Mouse (Mus musculus): Measurements from ENCODE around the gene Cbr3. TPM values are rescaled to one million over a fixed set of nuclear protein-coding genes. Genes with fewer than 3 reads are reported as not detected.
"Not testable (repeated sequence)": the region's sequence is repeated elsewhere in the genome, so short reads cannot be mapped to it uniquely, and the experiment has no call there.

Gene Cbr3
- total RNA-seq (2021) = 8.3 and 9.8 TPM in 2 replicates
- long read RNA-seq, experiment 1, transcript Cbr3-201 (3 exons, 1,170 nt) = major isoform, 12 of 12 reads
- long read RNA-seq, experiment 1, partial matches to known transcripts = 0 of 12 reads
- long read RNA-seq, experiment 1, other reads (novel, unspliced or antisense) = 0 of 12 reads
- long read RNA-seq, experiment 2, transcript Cbr3-201 (3 exons, 1,170 nt) = major isoform, 11 of 11 reads
- long read RNA-seq, experiment 2, partial matches to known transcripts = 0 of 11 reads
- long read RNA-seq, experiment 2, other reads (novel, unspliced or antisense) = 0 of 11 reads

DNA sequence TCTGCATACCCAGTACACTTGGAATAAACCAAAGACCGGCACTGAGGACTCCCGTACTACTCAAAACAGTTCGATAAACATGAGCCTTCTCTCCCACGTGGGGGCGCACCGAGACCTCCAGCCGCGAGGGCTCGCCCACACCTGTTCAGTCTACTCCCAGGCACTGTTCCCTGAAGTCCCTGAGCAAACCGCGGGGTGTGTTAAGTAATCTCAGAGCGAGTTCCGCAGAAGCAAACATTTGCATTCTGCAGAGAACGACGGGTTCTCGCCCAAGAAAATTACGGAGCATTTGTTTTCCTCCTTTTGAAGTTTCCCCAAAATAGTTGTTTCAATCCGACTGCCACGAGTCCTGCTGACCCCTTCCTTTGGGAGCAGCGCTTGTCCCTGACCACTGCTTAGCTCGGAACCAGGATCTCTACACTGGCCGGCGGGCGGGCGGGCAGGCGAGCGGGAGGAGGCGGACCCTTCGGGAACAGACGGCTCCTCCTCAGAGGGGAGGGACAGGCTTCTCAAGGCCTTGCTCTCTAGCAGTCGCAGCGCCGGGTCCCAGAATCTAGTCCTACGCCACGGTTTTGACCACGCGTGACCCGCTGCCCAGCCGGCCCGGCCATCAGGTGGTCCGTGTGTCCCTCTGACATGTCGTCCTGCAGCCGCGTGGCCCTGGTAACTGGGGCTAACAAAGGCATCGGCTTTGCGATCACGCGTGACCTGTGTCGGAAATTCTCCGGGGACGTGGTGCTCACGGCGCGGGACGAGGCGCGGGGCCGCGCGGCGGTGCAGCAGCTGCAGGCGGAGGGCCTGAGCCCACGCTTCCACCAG, at the start of gene Cbr3:
Cbr3 (plus strand) TSS at position 527 of the 819 bp plus-strand sequence.
- DNase-seq = peak; percentile 90

DNA sequence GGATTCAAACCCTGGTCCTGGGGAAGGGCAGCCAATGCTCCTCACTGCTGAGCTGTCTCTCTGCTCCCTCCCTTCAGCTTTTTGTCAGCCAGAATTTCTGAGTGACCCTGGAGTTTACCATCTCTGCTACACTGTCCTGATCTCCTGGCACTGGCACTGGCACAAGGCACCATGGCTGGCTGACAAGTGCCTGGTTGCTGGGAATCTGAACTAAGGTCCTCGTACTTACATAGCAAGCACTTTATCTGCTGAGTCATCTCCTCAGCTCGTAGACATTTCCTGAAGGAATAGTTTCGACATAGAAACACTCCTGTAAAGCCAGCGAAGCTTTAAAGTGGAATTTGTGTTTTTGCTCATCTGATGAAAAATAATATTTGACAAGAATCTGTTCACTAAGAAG, 39.0 kb upstream of the Cbr3 start:
- peak; percentile 48 for DNase-seq

DNA sequence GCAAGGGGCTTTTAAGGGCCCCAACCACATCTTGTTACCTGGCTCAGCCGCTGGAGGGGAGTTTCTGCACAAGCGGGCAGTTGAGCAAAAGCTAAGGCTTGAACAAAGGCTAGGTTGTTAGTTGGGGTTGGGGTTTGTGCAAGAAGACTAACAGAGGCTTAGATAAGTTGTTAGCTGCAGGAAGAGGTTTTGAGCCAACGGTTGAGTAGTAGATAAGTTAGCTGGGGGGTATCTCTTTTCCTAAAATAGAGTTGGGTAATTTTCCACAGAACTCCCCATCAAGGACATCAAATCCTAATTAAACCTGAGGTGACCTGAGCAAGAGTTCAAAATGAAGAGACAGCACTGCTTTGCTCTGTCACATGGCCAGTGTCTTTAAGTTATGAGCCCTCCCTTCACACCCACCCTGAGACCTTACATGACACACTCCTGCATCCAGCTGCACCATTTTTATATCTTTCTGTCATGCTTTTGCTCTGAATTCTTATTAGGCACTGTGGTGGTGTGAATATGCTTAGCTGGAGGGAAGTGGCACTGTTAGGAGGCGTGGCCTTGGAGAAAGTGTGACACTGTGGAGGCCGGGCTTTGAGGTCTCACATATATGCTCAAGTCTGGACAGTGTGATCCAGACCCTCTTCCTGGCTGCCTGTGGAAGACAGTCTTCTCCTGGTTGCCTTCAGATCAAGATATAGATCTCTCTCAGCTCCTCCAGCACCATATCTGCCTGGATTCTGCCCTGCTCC, 34.4 kb upstream of the Cbr3 start:
- no peak for DNase-seq

DNA sequence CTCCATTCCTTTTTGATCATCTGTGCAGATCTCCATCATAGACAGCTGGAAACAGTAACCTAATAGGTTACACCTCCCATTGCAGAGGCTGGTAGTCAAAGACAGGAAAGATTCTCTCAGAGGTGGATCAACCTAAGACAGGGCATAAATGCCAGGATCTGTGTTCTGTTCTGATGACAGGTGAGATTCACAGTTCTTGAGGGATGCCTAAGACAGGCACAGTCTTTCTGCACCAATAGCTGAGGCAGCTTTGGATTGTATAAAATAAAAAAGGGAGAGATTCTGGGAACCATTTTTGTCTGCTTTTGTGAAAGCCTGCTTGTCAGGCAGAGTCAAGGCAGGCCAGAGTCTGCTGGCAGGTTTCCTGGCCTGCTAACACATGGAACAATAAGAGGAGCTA, 15.0 kb upstream of the Cbr3 start:
- no peak for DNase-seq

DNA sequence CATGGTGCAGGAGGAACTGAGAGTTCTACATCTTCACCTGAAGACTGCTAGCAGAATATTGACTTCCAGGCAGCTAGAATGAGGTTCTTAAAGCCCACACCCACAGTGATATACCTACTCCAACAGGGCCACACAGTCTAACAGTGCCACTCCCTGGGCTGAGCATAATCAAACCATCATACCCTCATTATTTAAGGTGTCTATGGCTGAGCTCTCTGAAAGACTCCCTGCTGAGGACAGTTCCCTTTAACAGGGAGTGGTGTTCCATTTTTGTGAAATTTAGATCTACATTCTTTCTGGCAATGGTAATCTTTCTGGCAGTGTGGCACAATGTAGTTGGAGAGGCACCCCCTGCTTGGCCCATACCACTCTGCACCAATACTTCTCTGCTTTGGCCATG, 13.5 kb upstream of the Cbr3 start:
- no peak for DNase-seq

DNA sequence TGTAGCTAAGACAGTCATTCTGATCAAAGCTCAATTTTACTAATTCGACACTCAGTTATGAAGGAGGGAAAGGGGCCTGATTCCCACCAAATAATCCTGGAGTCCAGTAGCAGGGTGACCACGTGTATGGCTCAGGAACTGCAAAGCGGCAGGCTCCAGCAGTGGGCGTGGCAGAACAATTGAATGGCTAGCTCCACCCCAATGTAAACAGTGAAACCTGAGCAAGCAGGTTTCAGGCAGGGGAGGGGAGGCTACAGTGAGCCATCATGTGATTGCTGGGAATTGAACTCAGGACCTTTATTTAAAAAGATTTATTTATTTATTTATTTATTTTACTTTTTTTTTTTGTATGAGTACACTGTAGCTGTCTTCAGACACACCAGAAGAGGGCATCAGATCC, 12.5 kb upstream of the Cbr3 start:
- DNase-seq = not testable (repeated sequence)

DNA sequence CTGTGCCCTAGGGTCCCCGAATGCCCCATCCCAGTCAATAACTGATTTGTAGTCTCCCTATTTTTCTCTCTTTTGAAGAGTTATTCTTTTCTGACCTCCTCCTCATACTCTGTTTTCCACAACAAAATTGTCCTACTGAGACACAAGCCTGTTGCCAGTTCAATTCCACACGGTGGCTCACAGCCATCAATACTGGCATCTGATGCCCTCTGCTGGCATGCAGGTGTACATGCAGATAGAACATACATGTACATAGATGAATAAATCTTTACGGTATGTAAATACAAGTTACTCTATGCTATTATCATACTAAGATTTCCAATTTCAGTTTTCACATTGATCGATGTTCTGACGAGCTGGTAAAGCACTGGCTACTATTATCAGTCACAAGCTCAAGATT, 12.0 kb upstream of the Cbr3 start:
- DNase-seq = no peak

DNA sequence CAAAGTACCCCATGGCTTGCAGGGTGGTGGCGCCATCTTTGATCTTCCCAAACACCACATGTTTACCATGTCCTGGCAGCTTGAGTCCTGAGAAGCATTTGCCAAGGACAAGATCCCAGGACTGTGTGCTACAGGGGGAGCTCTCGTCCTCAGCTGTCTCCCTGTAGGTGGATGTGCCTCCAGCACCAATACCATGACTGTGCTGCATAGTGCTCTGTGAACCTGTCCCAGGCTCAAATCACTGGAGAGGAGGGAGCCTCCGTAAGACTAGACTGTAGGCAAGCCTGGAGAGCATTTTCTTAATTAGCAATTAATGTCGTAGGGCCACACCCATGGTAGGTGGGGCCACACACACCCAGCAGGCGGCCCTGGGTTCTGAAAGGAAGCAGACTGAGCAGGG, 6.6 kb upstream of the Cbr3 start:
- DNase-seq = no peak

DNA sequence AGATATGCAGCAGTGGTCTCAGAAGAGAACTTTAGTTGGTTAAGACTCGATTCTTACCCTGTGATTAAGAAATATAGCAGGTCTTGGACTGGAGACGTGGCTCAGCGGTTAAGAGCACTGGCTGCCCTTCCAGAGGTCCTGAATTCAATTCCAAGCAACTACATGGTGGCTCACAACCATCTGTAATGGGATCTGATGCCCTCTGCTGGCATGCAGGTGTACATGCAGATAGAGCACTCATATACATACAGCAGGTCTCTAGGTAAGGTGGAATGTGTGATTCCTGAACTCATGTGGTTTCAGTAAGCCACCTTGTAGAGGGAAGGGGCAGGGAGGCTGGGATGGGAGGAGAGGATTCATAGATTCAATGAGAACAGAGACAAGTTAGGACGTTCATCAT, 4.8 kb upstream of the Cbr3 start:
- DNase-seq = no peak

DNA sequence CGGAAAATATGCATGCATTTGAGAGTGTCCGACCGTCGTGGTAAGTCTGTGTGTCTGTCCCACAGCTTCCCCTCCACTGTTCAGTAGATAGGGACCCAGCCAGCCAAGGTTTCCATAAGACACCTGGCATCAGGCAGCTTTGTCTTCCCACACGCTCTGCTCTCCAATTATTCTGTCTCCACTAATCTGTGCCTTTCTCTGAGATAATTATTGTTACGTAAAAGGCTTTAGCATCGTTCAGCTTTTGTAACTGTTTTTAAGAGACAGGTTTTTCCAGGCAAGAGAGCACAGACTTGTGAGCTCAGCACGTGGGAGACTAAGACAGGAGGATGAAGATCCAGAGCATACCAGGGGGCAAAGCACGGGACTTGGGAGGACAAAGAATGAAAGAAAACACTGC, 3.9 kb upstream of the Cbr3 start:
- no peak for DNase-seq

DNA sequence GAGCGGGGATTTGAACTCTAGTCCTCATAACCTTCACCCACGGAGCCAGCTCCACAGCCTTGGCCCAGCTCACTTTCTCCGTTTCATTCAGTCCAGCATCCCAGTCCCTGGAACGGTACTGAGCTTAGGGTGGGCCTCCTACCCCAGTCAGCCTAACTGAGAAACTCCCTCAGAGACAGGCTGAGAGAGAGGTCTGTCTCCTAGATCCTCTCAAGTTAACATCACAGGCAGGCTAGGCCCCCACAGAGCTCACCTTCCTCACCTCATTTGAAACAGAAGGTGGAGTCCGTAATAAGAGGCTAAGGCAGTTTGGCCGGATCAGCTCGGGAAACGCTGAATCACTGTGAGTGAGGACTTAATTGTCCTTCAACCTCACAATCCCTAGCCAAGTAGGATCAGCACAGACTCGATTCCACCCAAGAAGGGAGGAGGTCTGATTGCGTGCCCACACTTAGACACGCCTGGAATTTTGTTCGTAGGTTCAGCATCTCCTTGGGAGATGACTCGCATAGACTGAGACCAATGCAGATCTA, 793 bp upstream of the Cbr3 start:
- DNase-seq = peak; percentile 31

DNA sequence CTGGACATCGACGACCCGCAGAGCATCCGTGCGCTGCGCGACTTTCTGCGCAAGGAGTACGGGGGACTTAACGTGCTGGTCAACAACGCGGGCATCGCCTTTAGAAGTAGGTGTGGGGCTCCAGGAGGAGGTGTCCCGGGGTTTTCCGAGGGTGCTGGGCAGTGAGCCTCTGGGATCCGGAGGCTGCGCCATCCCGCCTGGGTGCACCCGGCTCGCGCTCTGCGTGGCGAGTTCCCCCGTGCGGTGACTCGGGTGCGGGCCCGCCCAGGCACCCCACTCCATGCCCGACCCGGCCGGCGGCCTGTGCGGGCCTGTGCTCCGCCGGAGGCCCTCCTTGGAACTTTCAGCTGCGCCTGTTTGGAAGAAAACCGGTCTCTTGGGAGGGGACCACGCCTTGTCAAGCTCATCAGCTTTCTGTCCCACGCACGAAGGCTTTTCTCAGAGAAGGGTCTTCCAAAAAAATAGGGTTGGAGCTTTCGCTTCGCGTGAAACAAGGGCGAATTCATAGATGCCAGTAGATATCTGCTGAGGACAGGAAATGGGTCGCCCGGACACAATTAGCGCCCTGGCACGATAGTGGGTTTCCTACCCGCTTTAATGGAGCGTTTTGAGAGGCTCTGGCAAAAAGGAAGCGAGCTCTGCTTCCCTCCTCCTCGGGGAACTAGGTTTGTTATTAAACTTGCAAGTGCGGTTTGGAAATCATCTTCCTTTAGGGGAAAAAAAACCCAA, 657 bp downstream of the Cbr3 start:
- peak; percentile 40 for DNase-seq

DNA sequence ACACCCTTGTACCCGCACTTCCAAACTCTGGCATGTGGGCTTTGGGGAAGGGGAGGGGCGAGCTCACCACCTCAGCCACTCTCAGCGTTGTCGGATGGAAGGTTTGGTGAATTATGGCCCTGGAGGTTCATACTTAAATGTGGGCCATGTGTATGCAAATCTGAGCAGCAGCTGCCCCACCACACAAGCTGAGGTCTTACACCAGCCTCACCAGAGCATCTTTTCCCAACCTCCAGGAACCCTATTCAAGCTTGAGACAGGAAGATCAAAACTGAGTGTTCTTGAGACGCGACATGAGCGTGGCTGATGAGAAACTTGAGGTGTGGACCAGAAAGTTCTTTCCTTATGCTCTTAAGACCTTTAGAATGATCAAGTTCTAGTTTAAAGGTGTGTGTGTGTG, 1.4 kb downstream of the Cbr3 start:
- DNase-seq = no peak

DNA sequence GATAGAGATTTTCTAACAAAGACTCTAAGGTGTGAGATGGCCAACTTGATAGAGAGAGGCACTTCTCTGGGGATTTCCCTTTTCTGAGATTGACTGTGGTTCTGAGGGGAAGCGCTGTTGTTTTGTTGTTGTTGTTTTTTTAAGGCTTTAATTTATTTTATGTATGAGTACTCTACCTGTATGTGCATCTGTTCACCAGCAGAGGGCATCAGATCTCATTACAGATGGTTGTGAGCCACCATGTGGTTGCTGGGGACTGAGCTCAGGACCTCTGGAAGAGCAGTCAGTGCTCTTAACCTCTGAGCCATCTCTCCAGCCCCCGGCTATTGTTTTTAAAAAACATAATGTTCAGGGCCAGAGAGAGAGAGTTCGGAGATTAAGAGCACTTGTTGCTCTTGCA, 2.8 kb downstream of the Cbr3 start:
- not testable (repeated sequence) for DNase-seq

DNA sequence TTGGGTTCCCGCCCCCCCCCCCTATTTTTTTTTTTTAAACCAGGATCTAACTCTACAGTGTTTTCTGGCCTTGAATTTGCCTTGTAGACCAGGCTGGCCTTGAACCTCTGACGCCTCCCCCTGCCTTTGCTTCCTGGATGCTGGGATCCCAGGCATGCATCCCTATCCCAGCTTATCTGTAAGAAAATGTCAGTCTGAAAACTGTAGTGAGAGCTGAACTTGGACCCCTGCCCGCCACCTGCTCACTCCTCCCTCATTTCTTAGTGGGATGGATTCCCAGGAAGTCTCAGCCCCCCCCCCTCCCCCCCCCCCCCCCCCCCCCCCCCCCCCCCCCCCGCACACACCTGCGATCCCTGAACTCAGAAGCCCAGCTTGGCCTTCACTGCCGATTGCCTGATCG, 3.4 kb downstream of the Cbr3 start:
- DNase-seq = no peak

DNA sequence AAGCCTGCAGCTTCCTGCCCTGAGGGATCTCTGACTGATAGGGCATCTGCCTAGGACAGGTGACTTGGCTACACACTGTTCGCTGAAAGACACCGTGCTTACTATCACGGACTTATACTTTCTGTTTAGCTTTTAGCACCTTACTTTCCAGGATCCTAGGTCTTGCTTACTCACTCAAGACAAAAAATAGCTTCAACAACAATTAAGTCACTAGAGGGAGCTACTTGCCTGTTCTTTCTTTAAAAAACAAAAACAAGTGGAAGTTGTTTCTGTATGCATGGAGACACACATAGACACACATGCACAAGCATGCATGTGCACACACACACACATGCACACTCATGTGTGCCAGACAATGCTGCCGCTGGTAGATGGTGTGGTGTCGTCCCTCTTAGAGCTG, 3.9 kb downstream of the Cbr3 start:
- no peak for DNase-seq

DNA sequence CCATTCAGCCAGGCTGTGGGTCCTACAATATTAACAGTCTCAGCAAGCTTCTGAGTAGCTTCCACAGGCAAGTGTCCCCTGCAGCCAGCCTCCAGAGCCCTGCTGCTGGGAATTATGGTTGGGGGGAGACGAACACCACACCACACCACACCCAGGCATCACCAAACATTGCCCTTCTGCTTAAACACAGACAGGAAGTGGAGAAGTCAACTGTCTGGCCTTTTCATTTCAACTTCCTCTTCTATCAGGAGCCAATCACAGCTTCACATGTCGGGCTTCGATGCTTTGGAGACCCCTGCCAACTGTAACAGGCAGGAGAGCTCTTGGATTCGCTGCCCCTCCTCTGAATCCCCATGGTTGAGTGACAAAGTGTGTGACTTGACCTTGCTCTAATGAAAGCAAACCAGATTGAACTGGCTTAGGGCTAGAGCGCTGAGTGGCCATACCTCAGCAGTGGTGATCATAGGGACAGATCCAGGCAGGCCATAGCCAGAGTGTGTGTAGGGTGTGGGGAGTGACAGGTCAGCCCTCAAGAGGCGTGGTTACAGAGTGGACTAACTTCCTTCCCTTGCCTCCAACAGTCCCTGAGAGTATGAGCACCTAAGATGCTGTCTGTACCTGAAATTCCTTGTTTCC, 8.3 kb downstream of the Cbr3 start:
- DNase-seq = no peak

DNA sequence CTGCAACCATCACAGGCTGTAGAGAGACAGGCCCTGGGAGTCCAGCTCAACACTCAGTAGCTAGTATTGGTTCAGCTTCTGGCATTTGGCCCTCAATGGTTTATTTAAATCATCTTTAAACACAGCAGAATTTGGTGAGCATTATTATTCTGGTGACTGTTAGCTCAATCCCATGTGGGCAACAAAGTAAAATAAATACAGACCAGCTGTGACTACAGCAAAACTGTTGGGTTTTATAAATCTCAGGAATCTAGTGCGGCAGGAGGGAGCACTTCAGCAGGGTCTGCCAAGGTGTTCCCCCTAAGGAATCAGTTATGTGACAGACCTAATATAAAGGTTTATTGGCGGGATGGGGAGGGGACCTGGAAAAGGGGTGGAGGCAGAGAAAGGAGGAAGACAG, 9.7 kb downstream of the Cbr3 start:
- no peak for DNase-seq

DNA sequence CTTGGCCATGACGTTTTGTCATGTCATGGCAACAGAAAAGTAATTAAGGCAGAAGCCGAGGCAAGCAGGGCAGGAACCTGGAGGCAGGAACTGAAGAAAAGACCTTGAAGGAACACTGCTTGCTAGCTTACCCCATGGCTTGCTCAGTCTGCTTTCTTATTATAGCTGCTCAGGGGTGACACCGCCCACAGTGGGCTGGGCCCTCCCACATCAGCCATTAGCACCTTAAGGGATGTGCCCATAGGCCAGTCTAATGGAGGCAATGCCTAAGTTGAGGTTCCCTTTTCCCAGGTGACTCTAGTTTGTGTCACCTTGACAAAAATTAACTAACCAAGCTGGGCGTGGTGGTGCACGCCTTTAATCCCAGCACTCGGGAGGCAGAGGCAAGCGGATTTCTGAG, 24.1 kb downstream of the Cbr3 start:
- no peak for DNase-seq

DNA sequence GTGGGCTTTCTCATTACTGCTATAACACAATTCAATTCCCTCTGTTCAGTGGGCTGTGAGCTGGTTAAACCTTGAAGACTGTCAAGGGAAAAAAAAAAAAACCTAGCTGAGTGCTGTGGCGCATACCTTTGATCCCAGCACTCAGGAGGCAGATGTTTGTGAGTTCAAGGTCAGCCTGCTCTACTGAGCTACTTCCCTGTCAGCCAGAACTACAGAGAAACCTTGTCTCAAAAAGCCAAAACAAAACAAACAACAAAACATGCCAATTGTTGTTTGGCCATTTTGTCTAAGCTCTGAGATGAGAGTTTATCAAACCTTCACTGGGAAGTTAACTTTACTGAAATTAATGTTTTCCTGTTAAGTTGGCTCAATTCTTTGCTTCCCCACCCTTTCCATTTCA, 26.2 kb downstream of the Cbr3 start:
- no peak for DNase-seq

DNA sequence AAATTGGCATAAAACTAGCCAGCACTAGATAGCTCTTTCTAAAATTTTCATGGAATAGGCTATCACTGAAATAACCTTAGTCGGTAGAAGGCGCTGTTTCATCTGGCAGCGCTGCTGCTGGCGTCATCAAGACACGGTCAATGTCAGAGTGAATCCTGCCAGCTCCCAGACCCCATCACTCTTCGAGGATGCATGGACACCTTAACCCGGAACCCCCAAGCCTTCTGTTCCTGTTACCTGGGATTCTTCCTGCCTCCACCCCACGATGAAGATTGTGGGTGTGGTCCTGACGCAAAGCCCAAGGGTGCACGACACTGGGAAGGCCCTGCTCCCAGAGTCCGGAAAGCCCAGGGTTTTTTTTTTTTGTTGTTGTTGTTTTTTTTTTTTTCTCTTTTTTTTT, 27.9 kb downstream of the Cbr3 start:
- peak; percentile 84 for DNase-seq
